Mouse (Mus musculus) telencephalon, adult 2 months (tissue): Measurements from ENCODE around the gene Aifm2.

ENCODE experiments used
- DNase-seq: peaks from one replicate; pipeline ENCODE4 v3.0.0-alpha.2; 2011; ENCODE audit warnings: low read depth, low spot score

Aifm2 gene

DNA sequence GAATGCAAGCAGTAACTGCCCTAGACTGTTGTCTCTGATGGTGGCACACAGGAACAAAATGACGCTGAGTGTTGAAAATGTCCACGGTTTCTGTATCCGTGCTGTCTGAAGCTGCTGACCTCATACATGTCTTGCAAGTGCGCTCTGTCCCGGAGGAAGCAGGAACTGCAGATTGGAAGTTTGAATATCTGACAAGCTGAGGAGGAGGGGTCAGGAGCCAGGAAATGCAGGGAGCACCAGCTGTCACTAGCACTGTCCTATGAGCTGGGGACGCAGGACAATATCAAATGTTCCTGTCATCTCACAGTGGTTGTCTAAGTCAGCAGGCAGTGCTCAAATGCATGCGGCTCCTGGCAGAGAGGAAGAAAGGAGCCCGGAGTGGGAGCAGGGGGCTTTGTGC, 49.6 kb downstream of the Aifm2 start:
- DNase-seq: no peak

DNA sequence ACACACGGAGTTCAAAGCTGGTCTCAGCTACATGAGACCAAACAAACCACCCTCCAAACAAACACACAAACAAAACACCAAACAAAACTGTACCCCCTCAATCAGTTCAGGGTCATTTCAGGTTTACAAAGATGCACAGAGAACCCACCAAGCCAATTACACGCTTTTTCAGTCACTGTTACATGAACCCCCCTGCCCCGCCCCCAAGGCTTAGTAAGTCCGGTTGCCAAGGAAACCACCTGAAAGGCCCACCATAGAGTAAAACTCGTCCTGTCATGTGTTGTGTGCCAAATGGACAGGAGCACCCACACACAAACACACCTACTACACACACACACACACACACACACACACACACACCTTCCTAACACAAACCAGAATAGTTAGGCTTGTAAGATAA, 50.5 kb downstream of the Aifm2 start:
- DNase-seq: no peak

DNA sequence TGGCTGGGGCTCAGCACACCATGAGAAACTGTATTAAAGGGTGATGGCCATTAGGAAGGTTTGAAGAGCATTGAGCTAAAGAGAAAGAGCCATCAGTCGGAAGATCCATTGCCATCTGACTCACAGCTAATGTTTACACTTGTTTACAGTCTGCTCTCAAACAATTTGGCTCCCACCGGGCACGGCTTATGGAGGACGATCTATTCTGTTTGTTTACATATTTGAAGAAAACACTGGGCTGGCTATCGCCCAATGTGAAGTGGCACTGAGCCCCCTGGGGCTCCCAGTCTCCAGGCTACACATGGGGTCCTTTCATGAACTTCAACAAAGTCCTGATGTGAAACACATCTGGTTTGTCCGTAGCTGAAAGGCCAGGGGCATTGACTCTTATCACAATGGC, 51.7 kb downstream of the Aifm2 start:
- DNase-seq: no peak

DNA sequence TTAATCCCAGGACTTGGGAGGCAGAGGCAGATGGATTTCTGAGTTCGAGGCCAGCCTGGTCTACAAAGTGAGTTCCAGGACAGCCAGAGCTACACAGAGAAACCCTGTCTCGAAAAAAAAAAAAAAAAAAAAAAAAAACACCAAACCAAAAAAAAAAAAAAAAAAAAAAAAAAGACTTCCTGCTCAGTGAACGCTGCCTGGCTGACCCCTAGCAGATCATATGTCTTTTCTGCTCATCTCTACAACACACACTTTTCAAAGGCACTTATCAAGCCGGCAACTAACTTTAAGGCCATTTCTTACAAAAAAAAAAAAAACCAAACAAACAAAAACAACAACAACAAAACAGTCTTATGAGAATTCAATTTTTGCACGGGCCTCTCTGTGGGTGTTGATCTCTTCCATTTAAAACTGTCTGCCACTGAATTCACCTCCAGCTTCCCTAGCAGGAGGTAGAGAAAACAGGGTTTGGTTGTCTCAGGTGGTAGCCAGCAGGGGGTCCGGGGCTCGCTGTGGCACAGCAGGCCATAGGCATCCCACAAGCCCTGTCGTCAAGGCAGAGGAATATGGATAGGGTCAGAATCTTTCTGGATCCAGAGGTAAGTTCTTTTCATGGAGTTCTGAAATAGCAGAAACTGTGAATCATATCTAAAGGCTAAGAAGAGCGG, 66.5 kb downstream of the Aifm2 start:
- no peak for DNase-seq

DNA sequence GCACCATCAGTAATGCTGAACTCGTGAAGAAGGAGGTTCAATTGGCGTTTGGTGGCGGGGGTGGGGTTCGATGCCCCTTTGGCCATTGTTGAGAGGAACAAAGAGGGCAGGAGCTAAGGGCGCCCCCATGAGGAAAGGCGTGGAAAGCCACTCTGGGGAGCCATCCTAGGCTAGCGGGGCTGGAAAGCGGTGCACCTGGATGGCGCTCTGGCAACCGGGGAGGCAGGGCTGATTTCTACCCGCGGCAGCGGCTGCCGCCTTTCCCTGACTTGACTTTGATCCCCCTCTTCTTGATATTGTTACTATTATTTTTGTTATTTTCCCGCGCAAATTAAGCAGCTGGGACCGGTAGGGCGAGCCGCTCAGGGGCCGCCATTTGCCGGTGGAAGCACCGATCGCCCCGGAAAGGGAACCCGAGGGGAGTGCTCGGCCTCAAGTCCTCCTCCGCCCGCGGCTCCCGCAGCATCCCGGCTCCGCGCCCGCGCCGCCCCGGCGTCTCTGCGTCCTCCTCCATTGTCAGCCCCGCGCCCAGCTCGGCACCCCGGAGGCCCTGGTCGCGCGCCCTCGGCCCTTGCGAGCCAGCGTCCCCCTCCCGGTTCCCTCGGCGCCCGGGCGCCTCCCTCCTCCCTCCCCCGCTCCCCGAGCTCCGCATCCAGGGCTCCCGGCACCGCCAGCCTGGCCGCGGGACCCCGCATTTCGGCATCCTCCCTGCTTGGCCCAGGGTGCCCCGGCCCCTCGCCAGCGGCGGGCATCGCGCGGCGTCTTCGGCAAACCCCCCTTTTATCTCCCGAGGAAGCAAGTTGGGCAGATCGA, 67.9 kb downstream of the Aifm2 start:
- DNase-seq: peak; percentile 38

DNA sequence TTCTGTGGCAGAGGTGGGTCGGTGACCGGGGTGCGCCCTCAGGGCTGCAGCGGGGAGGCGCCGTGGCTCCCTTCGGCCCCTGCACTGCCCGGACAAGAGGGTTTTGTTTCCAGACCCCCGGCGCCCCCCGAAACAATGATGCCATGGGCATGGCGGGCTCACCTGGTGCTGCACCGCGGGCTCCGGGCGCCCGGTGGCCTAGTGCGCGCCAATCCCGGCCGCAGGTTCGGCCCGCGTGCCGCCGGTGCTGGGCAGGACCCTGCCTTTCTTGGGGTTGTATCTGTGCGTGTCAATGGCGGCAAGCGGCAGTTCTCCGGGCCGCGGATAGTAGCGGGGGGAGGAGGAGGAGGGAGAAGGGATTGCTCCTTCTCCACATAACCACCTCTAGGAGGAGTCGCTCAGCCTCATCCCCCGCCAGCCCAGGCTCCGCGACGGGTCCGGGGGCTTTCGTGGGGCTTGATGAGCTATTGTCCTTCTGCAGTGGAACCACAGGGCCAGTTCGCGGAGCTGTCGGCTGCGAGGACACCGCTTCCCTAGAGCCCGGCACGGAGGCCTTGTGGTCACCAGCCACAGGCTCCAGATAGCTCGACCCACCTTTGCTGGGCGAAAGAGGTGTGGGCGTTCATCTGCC, 68.7 kb downstream of the Aifm2 start, which contains the start of gene H2afy2:
Gene H2afy2 (minus strand): TSS at position 527 of the 631 bp plus-strand sequence.
- DNase-seq: peak; percentile 38

DNA sequence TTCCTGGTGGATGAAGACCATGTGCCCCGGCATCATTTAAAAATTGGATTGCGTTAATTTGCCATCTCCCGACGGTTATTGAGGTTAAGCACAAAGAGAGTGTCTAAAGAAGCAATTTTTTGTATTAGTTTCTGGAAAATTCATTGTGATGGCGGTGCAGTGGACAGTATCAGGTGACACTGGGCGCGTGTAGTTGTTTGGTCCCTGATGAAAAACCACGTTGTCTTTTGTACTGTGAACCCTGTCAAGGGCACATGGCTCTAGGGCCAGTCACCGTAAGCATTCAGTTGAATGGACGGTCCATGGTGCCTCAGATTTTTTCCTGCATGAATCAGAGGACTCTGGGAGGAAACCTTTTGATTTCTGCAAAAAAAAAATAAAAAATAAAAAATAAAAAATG, 69.4 kb downstream of the Aifm2 start:
- no peak for DNase-seq

DNA sequence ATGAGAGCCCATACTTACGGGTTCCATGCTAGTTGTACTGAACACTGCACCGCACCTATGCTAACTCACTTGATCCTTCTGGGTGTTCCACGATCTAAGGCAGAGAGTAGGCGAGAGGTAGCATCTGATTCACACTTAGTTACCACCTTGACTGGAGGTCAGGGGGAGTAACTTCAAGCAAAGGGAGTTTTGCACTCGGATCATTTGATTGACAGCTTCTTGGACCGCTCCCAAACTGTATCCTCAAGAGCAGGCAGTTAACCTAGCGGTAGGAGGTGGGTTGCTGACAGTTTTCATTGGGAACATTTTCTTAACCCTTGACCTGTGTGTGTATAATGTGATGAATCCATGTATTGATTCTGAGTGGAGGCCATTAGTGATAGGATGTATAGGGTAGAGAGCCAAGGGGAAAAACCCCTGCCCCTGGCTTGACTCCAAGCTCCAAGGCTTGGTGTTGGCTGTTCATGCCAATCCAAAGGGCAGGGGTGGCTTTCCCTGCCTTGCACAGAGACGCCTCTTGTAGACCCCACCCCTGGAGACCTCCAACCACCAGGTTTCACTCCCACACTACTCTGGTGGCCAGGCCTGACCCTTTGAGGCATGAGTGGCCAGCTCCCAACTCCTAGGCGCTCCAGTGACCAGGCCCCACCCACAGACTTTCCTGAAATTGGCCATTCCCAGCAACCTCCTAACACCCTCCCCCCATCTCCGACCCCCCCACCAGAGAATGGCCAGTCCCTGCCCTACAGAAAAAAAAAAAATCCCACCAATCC, 72.7 kb downstream of the Aifm2 start:
- no peak for DNase-seq

DNA sequence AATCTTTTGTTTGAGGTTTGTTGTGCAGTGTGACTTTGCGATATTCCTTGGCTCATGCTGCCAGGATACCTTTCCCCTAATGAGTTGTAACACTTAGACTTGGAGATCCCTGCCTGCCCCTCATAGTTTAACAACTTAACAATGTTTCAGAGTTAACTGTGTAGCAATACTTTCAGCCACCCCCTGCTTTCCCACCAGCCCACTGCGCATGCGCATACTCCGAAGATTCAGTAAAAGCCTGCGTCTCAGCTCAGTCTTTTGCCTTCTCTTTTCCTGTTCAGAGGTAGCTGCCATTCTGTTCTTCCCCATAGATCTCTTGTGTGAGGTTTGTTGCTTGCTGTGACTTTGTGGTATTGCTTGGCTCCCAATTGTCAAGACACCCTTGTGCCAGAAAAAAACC, 73.4 kb downstream of the Aifm2 start:
- DNase-seq: no peak
